Mouse (Mus musculus): ENCODE measurements around the gene Gucy2d.

DNA sequence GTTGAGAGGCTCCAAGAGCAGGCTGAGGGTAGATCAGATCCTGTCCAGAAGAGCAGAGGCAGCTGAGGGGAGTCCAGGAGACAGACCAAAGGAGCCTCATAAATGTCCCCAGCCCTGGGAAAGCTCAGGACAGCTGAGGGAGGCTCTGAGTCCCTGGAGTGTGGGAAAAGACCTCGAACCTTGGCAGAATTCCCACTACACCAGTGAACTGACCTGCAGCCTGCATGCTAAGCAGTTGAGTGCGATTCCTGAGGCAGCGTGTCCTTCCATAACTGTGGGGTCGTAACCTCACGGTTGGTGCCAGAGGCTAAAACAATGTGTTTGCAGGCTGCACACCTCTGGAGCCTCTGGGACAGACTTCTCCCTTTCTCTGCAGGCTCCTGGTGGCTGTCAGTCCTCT is 20.9 kb upstream of the Gucy2d start:
- TF ChIP-seq POLR2A (IDR thresholded peaks at IDR 0.05; ENCODE audit: extremely low read depth, insufficient read depth, low read length) (no peak), CTCF (IDR thresholded peaks at IDR 0.05; ENCODE audit: extremely low read depth, insufficient read depth, low read length) (no peak)

All from cortical plate, adult 2 months (tissue).